Mouse (Mus musculus) brain, embryonic 14.5 days (tissue): ENCODE results near the gene Mtrex. TPM values are rescaled to one million over a fixed set of nuclear protein-coding genes. Genes with fewer than 3 reads are reported as not detected.

ENCODE experiments used
- DNase-seq: peaks from one replicate; pipeline ENCODE4 v3.0.0-alpha.2; 2011; ENCODE audit warnings: low read depth
- CTCF ChIP-seq: fragments of 200-500 bp; IDR thresholded peaks from 2 replicates; pipeline ENCODE4 v1.5.1; 2012; ENCODE audit warnings: inconsistent platforms, mild to moderate bottlenecking, moderate library complexity, borderline replicate concordance; ENCODE audit not compliant: insufficient read depth, insufficient read length; ENCODE audit errors: extremely low read depth
- POLR2A ChIP-seq: fragments of 200-500 bp; IDR thresholded peaks from 2 replicates; pipeline ENCODE4 v1.6.1; 2012; ENCODE audit warnings: mild to moderate bottlenecking, inconsistent platforms, borderline replicate concordance; ENCODE audit not compliant: poor library complexity, insufficient read depth, insufficient read length, severe bottlenecking; ENCODE audit errors: extremely low read depth
- polyA plus RNA-seq: library from polyadenylated mRNA; depleted of rRNA; stranded (reverse); fragments of >200 nt; gene quantifications from 2 replicates; pipeline ENCODE4 v1.2.3, GENCODE M21; 2012

The Mtrex gene
- polyA plus RNA-seq, 1 experiment, result 56.2 TPM

DNA sequence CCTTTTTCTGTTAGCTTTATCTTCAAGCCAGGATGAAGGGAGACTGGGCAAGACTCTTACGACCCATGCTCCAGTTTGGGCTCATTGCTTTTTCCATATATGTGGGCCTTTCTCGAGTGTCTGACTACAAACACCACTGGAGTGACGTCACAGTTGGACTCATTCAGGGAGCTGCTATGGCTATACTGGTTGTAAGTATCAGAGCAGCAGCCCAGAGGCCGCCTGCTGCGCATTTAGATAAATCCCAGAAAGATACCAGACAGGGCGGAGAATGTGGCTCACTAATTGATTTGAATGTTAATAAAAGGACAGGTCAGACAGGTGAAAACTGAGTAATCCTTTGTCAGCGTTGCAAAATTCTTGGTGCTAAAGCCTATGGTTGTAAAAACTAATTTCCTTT is 60.4 kb downstream of the Mtrex start:
- TF ChIP-seq CTCF (no peak), POLR2A (no peak)
- DNase-seq, result no peak

DNA sequence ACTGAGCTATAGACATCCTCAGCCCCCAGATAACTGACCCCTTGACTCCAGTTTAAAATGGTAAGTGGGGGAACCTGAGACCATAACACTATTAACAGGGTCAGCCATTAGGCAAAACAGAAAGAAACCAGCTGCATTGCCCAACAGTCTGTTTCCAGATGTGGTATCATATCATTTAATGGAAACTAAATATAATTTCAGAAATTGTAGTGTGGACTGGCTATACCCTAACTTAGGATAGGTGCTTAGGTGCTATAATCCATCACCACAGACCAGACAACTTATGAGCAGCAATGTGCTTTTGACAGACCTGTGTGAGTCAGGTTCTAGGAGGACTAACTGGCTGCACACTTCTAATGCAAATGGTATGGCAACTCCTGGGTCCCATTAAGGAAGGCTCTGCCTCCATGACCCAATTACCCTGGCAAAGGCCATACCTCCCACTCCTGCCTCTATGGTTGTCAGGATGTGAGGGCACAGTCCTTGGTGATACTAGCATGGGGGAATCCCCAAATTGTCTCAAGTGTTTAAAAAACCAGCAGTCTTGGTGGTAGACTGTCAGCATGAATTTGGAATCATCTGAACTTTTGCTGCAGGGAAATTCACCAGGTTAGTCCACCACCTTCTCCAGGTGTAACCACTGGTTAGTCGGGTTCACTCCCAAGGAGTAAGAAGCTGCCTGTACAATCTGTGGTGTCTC is 64.1 kb downstream of the Mtrex start:
- TF ChIP-seq POLR2A (no peak), CTCF (no peak)

DNA sequence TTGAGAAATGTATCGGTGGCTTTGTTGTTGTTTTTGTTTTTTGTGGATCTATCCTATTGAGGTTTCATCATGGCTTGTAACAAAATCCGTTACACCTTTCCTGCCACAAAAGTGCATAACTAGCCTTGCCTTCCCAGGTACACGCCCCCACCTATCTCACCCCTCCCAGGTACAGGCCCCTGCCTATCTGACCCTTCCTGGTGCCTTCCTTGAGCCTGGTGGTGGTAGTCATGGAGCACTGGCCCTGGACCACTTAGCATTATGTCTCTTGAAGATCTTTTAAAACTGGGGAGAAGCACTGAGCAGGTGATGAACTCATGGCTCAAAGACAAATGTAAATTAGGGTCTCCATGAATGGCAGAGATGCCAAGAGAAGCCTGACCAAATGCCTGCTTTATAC is 64.9 kb downstream of the Mtrex start:
- TF ChIP-seq POLR2A (no peak), CTCF (no peak)
- DNase-seq, result no peak

More for the DNA sequence above, 64.1 kb downstream of the Mtrex start:
- no peak for DNase-seq

DNA sequence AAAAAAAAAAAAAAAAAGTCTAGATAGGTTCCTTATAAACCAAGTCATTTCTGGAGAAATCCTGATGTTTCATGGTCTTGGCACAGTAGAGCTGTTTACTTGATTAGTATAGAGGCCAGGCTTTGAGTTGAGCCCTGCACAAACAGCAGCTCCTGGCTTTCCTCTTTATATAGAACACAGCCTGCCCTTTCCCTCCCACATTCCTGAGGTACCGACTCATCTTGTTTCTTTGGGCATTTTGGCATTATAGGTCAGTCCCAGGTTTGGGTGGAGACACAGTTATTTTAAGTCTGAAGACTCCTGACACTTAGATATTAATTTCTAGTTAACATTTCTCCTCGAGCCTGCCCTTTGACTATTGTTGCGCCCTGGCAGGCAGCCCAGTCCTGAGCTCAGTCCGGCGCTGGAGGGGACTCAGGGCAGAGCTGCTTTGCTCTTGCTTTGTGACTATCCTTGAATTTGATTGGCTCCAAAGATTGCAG is 65.3 kb downstream of the Mtrex start:
- DNase-seq, result peak; percentile 54
- no peak for TF ChIP-seq CTCF
- TF ChIP-seq POLR2A, result no peak

DNA sequence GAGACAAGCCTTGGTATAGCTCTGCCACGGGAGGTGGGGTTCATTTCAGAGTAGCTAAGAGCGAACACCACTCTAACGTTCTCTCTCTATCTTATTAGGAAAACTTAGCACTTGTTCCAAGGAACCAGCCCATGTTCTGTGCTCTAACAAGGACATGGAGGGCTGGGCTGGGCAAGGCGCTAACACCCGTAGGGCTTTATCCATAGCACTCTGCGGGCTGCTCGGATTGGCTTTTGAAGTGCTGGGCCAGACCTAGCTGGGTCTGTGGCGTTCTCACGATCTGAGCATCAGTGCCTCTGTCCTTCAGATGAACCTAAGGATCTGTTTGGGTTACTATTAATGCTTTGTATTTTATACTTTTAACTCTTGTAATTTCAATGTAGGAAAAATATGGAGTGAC is 66.3 kb downstream of the Mtrex start:
- DNase-seq, result no peak
- TF ChIP-seq CTCF, result no peak
- no peak for TF ChIP-seq POLR2A

DNA sequence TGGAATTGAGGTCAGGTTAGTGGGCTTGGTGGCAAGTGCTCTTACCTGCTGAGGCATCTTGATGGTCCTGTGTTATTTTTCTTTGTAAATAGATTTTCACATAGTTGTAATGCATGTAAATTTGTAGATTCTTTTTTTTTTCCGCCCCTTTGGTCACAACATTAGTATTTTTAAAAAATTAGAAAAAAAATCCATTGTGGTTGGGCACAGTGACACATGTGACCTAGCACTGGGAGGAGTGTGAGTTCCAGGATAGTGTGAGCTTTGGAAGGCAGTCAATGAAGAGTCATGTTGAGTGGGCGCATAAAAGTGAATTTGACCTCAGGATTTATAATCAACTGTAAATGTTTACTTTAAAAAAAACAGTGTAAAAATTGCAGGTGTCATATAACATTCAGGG is 66.8 kb downstream of the Mtrex start:
- DNase-seq, result no peak
- TF ChIP-seq POLR2A, result no peak
- TF ChIP-seq CTCF, result no peak

DNA sequence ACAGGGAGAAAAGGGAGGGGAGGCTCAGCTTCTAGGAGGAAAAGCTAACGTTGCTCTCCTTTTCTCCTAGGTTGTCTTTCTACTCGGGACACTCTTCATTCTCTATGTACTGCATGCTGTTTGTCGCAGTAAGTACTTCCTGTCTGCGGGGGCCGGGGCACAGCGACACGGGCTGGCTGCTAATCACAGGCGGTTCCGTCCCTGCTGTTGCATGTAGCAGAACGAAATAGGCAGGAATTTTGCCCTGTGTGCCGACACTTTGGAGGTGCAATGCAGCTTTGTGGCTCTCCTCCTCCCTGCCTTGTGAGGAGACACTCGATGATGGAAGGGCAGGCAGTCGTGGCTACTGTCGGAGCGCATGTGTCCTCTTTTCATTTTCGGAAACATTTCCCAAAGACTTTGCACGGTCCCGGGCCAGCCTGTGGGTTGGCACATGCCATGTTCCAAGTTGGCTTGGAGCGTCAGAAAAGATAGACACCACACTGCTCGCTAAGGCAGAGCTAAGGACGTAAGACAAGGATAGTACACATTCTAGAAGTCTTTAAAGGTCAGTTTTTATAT is 67.5 kb downstream of the Mtrex start:
- no peak for DNase-seq
- TF ChIP-seq CTCF (no peak), POLR2A (no peak)

DNA sequence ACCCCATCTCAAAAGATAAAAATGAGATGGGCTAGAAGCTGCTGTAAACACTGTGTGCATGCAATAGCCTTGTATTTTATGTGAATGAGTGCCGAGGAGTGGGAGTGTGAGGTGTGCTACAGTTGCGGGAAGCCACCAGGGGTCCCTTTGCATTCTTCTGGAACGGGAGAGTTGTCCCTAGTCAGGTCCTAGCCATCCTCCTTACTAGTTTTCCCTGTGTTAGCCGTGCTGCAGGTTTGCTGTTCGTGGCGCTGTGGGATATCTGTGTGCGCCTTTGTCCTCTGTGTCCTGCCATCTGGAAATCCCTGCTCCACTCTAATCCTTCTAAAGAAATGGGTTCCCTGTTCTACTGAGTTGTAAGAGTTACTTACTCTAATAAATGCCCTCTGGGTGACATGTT is 69.3 kb downstream of the Mtrex start:
- TF ChIP-seq CTCF (no peak), POLR2A (no peak)
- DNase-seq, result peak; percentile 20

DNA sequence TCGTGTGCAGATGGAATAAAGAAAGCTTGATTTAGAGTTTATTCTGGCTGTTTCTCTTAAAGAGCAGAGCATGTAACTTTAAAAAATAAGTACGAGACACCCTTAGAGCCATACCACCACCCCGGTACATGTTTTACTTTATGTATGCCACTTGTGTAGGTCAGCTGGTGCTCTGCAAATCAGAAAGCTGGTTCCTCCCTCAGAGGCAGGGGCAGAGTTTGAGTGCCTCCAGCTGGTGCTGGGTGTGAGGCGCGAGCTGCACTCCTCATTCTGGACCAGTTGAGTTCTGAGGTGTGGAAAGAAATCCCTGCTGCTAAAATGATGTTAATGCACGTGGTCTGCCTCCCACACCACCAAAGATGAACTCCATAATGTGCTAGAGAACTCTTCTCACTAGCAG is 72.8 kb downstream of the Mtrex start:
- DNase-seq, result peak; percentile 28
- TF ChIP-seq POLR2A (no peak), CTCF (no peak)

DNA sequence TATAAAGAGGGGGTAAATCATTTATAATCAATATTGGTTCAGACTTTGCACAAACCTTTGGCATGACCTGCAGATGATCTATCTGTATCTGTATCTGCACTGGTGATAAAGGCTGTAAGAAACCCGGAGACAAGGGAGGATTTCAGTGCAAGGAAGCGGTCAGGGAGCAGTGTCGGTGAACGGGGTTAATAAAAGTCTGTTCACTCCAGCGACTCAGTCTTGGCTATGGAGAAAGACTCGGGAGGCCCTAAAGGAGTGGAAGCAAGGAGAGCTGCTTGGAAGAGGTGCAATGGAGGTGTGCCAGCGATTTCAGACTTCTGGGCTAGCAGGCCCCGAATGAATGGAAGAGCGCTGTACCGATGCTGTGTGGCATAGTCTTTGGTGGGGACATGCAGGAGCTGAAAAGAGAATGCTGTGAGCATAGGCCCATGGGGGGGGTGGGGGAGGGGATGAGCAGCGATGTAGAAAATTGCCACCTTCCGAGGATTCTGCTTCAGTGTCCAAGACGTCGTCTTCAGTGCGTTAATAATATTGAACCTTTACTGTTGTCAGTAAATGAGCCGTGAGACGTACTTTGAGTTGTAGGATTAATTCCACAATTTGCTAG is 73.4 kb downstream of the Mtrex start:
- TF ChIP-seq CTCF (no peak), POLR2A (no peak)
- DNase-seq, result peak; percentile 52

DNA sequence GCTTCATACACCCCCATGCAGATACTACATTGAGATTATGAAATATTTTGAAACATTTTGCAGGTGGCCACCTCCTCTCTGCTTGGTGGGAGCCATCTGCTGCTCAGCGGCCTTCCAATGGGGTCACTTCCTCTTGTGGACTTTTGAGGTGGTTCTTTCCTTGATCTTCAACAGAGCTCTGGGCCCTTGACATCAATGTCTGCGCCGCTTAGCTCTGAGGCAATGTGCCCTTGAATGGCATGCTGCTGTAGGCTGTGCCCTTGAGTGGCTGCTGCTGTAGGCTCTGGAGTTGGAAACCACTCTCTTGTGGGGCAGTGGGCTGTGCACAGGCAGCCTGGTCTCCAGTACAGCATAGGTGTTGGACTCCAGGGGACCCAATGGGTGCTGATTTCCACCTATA is 81.3 kb downstream of the Mtrex start:
- TF ChIP-seq POLR2A, result no peak
- no peak for TF ChIP-seq CTCF
- DNase-seq, result no peak
